Mouse (Mus musculus): ENCODE results near the gene Gapdh.

GRCm38 (mm10) chr6:125172474-125172873 is 6.2 kb upstream of the Gapdh start:
- TF ChIP-seq CTCF (IDR thresholded peaks at IDR 0.05; ENCODE audit: low read depth): no peak
- no peak for TF ChIP-seq EP300 (IDR thresholded peaks at IDR 0.05; ENCODE audit: low read depth)
